Mouse (Mus musculus) left cerebral cortex, postnatal 4 days (tissue): Measurements from ENCODE around the gene Gm11011. TPM values are rescaled to one million over a fixed set of nuclear protein-coding genes. Genes with fewer than 3 reads are reported as not detected.
"Not testable (repeated sequence)": the region's sequence is repeated elsewhere in the genome, so short reads cannot be mapped to it uniquely, and the experiment has no call there.

ENCODE experiments used
- DNase-seq: peaks from one replicate; pipeline ENCODE4 v3.0.0-alpha.2; 2022
- intact Hi-C: fragments of 180-260 bp; cut with DNase I; formaldehyde crosslinking; loops from one replicate; pipeline ENCODE4 v1.15.1; 2025
- total RNA-seq, 2 experiments: library from RNA; stranded (reverse); gene quantifications; 2 replicates each; pipeline ENCODE4 v1.2.3; 2021

Gene Gm11011
- total RNA-seq, result not detected

GRCm38 (mm10) chr2:169587645-169588044 is at the start of gene Gm11011:
Gm11011 (minus strand) TSS chr2:169587745.
- DNase-seq, intact Hi-C loops: not testable (repeated sequence)

- intact Hi-C loops, result no loop called here
Measured at GRCm38 (mm10) chr2:169636414-169636813, 48.9 kb upstream of the Gm11011 start.

GRCm38 (mm10) chr2:169635428-169635827 is 47.9 kb upstream of the Gm11011 start:
- intact Hi-C loops, result no loop called here
- DNase-seq, result no peak

More at GRCm38 (mm10) chr2:169636414-169636813, 48.9 kb upstream of the Gm11011 start:
- no peak for DNase-seq

DNA sequence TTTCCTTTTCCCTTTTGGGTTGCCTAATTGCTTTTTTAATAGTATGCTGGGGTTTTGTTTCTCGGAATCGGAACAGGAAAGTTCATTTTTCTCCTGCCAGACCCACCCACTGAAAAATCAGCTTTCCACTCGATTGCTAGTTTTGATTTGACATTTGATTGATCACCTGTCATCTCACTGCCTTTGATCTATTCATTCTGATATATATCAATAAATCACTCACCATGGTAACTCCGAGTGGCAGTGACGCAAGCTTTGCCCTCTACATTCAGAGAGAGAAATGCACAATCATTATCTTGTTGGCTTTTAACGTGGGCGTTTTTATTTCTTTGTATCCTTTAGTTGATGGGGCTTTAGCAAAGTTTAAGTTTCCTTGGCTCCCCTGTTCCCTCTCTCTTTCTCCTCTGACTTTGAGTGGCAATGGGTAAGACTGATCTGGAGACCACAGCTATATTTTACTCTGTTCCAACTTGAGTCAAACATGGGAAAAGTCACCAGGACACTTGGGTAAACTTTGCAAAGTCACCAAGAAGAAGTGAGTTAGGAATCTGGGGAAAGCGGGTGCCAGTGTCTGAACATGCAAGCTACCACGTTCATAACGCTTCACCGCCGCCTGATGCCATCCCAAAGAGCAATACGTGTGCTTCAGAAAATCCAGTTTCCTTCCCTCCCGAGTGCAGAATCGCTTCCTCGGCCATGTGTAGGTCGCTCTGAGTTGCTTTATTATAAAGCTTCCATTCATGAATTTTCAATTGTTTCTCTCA is 47.3 kb upstream of the Gm11011 start:
- DNase-seq, result no peak
- intact Hi-C loops, result no loop called here

DNA sequence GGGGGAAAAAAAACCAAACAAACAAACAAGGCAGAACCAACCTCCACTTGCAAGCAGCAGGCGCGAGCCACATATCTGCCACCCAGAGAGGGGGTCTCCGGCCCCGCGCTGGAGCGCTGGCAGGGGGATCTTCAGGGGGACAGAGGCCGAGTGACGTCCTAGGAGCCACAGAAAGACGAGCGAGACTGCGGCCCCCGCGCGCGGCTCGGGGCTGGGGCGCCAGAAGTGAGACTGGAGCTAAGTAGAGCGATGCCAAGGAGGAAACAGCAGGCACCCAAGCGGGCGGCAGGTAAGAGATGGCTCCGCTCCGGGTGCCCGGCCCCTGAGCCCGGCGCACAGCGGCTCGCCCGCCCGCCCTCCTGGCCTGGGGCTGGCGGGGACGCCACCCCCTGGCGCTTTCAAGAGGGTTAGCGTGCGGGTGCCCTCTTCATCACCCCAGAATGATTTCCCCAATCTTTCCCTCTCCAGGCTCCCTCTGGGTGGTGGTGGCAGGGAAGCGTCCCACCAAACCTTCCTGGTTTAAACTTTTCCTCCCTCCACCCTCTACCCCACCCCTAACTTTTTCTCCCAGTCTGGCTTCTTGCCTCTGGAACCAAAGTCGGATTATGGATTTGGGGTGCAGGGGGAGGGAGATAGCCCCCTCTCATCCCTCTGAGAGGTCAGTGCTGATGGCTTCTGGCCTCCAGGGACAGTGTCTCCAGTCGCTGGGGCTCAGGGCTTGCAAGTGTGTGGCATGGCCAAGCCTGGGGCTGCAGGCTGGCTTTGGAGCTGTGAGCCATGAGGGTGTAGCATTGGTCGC is 46.1 kb upstream of the Gm11011 start:
- peak; percentile 40 for DNase-seq
- intact Hi-C loops, result no loop called here

DNA sequence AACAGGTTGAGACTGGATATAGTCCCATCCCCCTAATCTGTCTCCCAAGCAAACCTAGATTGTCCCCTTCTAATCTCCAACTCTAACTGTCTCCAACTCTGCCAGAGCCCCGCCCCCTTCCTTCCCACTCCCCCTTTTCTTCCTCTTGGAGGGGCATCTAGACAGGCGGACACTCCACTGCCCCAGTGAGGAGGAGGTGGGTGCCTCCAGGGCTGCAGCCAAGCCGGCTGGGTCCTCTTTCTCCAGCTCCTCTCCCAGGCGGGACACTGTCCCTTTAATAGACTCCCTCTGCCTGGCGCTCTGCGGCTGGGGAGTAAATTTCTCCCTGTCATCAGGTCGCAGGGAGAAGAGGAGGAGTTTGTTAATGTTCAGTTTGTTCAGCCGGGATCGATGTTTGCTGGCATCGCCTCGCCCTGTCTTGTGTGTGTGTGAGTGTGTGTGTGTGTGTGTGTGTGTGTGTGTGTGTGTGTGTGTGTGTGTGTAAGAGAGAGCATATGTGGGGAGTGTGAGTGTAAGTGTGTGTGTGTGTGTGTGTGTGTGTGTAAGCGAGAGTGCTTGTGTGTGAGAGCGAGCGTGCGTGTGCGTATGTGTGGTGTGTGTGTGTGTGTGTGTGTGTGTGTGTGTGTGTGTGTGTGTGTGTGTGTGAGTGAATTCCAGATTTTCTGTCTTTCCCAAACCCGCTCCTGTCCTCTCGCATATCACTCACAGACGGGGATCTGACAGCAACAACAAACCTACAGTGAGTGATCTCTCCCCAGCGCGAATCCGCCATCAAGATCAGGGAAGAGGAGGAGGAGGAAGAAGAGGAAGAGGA is 45.0 kb upstream of the Gm11011 start, which contains the start of gene Tshz2:
Gene Tshz2, plus strand, starts transcription at position 676 of the 814 bp plus-strand sequence.
- DNase-seq, result peak; percentile 66
- intact Hi-C loops, result no loop called here

DNA sequence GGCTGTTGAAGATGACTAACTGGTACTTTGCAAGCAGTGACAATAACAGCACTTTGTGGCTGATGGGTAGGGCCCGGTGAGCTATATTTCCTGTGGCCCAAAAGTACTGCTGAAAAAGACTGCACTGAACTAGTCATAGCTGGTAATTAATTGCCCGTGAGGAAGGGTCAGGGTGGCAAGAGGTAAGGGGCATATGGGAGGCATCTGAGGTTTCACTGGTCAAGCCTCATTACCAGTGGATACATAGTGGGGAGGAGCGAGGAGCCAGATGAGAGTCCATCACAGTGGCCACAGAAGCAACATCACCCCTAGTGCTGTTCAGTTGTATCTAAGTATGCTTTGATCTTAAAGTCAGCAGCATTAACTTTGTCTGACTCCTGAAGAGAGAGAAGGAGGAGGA is 42.5 kb upstream of the Gm11011 start:
- intact Hi-C loops, result no loop called here
- DNase-seq, result no peak

DNA sequence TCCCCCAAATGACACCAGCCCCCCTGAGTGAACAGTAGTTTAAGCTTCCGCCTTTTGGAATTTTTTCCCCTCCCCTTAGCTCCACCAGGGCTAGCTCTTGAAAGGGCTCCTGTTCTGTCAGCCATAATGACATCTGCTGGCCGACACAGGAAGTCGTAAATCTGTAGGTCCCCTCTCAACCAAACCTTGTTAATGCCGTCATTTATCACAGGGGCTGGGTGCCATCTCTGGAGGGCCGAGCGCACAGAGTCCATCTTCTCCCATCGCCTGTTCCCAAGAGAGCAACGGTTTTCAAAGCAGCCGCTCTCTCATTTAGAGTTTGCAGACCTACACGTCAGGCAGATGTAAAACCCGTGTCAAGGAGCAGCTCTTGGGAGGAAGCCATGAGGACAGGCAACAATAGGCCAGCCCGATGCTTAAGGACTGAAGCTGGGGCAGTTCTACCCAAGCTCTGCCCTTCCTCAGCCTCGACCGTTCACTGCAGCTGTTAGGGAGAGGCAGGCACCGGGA is 33.7 kb upstream of the Gm11011 start:
- peak; percentile 36 for DNase-seq
- intact Hi-C loops, result no loop called here

- intact Hi-C loops, result loop anchor here (10.0 kb wide), 1 partner anchor 551 kb away; no protein-coding TSS in a partner anchor
Measured at GRCm38 (mm10) chr2:169615998-169616397, 28.5 kb upstream of the Gm11011 start.

GRCm38 (mm10) chr2:169614683-169615082 is 27.1 kb upstream of the Gm11011 start:
- intact Hi-C loops, result loop anchor here (10.0 kb wide), 1 partner anchor 550 kb away; no protein-coding TSS in a partner anchor
- no peak for DNase-seq

More at GRCm38 (mm10) chr2:169615998-169616397, 28.5 kb upstream of the Gm11011 start:
- no peak for DNase-seq

DNA sequence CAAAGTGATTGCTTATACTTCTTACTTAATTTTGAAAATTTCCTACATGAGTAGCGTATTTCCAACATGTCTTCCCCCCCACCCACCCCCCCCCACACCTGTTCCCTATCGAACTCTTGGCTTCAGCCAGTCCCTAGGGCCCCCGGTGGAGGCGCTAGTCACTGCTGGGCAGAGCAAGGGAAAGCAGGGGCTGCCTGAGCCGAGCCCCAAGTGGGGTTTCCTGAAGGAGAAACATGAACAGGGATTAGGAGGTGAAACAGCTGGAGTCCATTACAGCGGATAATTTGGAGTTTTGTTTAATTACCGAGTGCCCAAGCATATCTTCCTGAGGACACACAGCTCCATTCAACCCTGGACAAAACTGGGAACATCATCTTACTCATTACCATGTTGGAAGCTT is 24.0 kb upstream of the Gm11011 start:
- intact Hi-C loops, result loop anchor here (10.0 kb wide), 1 partner anchor 547 kb away; no protein-coding TSS in a partner anchor
- DNase-seq, result peak; percentile 34

DNA sequence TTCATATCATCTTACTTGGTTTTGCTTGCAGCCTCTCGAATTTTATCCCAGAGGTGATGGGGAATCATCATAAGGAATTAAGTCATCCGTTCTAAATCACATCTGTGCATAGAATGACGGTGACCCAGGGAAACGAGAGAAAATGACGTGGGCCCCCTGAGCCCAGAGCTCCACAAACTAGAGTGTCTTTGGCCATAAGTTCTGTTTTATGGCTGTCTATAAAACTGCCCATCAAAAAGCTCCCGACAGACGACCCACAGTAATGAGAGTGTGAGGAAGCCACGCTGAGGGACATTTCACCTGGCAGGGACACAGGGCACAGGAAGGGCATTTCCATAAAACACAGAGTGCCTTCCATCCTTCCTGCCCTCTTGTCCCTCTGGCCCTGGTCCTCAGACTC is 23.3 kb upstream of the Gm11011 start:
- intact Hi-C loops, result loop anchor here (10.0 kb wide), 1 partner anchor 546 kb away; no protein-coding TSS in a partner anchor

GRCm38 (mm10) chr2:169609956-169610355 is 22.4 kb upstream of the Gm11011 start:
- intact Hi-C loops, result loop anchor here (10.0 kb wide), 1 partner anchor 545 kb away; no protein-coding TSS in a partner anchor
- no peak for DNase-seq

More for the DNA sequence above, 23.3 kb upstream of the Gm11011 start:
- DNase-seq, result no peak

DNA sequence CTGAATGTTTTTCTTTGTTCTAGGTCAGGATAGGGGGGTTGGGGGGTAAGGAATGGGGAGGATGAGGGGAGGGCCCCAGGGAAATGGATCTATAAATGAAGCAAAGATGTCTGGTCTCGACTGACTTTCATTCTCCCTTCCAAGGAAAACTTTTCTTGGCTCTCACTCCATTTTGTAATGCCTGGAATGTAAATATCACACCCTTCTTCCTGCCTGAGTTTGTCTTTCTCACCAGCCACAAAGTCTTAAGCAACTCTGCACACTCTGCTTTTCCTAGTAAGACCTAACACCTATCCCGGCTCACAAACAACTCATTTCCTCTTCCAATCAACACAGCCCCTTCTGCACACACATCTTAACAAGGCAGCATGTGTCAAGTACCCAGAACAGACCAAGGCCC is 20.2 kb upstream of the Gm11011 start:
- no peak for DNase-seq

DNA sequence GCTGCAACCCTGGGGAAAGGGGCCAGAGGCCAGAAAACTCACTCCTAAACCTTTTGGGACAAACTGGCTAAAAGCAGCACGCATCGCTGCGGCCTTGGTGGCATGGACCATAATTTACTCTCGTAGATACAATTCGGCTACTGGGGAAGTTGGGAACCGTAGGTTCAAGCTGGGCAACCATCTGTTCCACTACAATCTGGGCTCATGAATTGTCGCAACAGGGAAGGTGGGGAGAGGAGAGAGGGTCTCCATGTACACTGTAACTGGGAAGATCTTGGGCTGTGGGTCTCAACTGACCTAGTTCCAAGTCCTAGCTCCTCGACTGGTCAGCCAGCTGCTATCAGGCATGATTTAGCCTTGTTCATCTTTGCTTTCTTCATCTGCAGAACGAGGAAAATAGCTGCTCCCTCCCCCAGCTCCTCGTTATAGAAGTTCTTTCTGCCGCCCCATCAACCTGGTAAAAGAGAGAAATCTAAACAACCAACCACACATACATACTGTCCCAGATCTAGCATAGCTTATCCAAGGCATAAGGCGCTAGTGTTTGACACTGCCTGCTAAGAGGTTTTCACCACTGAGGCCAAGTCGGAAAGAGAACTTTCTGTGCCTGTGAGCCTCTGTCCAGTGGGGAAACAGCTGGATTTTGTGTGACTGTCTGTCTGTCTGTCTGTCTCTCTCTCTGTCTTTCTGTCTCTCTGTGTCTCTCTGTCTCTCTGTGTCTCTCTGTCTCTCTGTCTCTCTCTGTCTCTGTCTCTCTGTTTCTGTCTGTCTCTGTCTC is 19.5 kb upstream of the Gm11011 start:
- intact Hi-C loops, result no loop called here
- DNase-seq, result peak; percentile 62

More for the DNA sequence above, 20.2 kb upstream of the Gm11011 start:
- intact Hi-C loops, result no loop called here

- peak; percentile 16 for DNase-seq
- intact Hi-C loops, result no loop called here
Measured at GRCm38 (mm10) chr2:169600163-169600562, 12.6 kb upstream of the Gm11011 start.

DNA sequence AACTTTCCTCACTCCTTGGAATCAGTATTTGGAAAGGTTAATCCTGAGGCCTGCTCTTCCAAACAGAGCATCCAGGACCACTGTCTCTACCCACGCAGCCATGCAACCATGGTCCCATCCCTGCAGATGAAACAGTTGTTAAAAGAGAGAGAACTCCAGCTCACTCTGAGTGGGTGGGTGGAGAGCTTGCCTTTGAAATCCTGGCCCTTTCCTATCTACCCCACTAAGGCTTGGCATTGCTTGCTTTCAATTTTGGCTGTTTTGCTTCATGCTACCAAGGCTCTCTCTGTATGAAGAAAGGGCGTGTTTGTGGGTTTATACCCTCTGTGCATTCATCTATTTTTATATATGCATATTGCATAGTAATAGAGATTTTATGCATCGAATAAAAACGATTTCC is 12.0 kb upstream of the Gm11011 start:
- no peak for DNase-seq
- intact Hi-C loops, result no loop called here

GRCm38 (mm10) chr2:169597971-169598370 is 10.4 kb upstream of the Gm11011 start:
- no peak for DNase-seq
- intact Hi-C loops, result no loop called here

- intact Hi-C loops, result no loop called here
- DNase-seq, result no peak
Measured at GRCm38 (mm10) chr2:169597357-169597756, 9.8 kb upstream of the Gm11011 start.
